Mouse (Mus musculus): ENCODE measurements at regions not wholly inside any gene's neighbourhood (a gene's known extent, or its start where the extent isn't known, plus 50 kb on each side); places are given as distances from the start of the nearest gene placed in this dataset.
A peak's percentile ranks its signal among the peaks of the same experiment; 100 is the strongest.

GRCm38 (mm10) chr1:88562361-88562760 is 52.5 kb upstream of the Glrp1 start:
- Histone ChIP-seq H3K9me3 (ENCODE audit: low read length) (peaks cover 3% of the 10 kb centered on the region; the same call in 1 of the 2 replicates), H3K4me2 (replicated peaks; ENCODE audit: low read depth, low read length) (no peak overlapping the region), H3K4me1 (ENCODE audit: insufficient read depth, low read length) (peaks cover 12% of the 10 kb centered on the region), H3K27ac (ENCODE audit: low read length) (no peak overlapping the region), H3K36me3 (ENCODE audit: insufficient read depth, low read length) (no peaks in the 10 kb centered on the region), H3K9ac (replicated peaks; ENCODE audit: low read length) (no peak overlapping the region), H3K4me3 (ENCODE audit: low read length) (no peak overlapping the region), H3K27me3 (ENCODE audit: insufficient read depth, low read length) (no peaks in the 10 kb centered on the region)
- ATAC-seq (ENCODE audit: low FRiP score, low TSS enrichment) = peak; percentile 50; the same call in 1 of the 2 replicates
- WGBS = 33% methylated on average over 3 of the region's 3 CpGs

GRCm38 (mm10) chr1:88560771-88561170 is 50.9 kb upstream of the Glrp1 start:
- Histone ChIP-seq H3K9me3 (ENCODE audit: low read length) (peaks cover 3% of the 10 kb centered on the region; the same call in 1 of the 2 replicates), H3K27ac (ENCODE audit: low read length) (no peak overlapping the region), H3K36me3 (ENCODE audit: insufficient read depth, low read length) (no peaks in the 10 kb centered on the region), H3K27me3 (ENCODE audit: insufficient read depth, low read length) (no peaks in the 10 kb centered on the region), H3K4me2 (replicated peaks; ENCODE audit: low read depth, low read length) (no peak overlapping the region), H3K4me1 (ENCODE audit: insufficient read depth, low read length) (peaks cover 12% of the 10 kb centered on the region), H3K4me3 (ENCODE audit: low read length) (no peak overlapping the region), H3K9ac (replicated peaks; ENCODE audit: low read length) (no peak overlapping the region)
- no peak for ATAC-seq (ENCODE audit: low FRiP score, low TSS enrichment)
- 52% methylated on average over 8 of the region's 8 CpGs for WGBS
